ENCODE assay signal across 13 mouse cellular contexts in the genomic region with DNA sequence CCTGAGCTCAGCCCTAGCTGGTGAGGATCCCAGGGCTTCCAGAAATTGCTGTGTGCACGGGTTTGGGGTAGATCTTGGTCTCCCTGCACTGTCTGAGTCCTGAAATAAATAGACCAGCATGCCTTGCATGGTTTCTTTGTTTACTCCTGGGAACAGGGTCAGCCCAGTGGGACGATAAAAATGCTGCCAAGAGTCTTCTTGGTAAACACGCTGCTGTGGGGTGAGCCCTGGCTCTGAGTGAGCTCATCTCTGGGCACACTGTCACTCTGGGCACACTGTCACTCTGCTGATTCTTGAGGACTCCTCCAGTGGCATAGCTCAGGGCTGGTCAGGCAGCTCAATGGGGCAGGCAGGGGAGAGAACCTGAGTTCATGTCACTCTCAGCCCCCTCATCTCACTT. TPM values are rescaled to one million over a fixed set of nuclear protein-coding genes. Genes with fewer than 3 reads are reported as not detected.
DNase-seq lines count a peak whose midpoint lies in the region; ATAC-seq lines count a peak whose summit lies in the region.
"Had no signal": no experiment of that assay in that cellular context is flagged by ENCODE, and none has a peak within 500 bp of the region (broad histone marks: within the 10 kb centered on the region; RNA-seq: fewer than 3 reads in every experiment).

No protein-coding gene starts in this region.

- DNase-seq in midbrain, embryonic 10.5 days (ENCODE audit: low spot score) = no peak
- DNase-seq in cerebellum, adult 9-10 months = peak; percentile 45
- DNase-seq in skeletal muscle tissue, adult 2 months (ENCODE audit: low read depth, low spot score) = peak; percentile 52
- DNase-seq in thymus, postnatal 4 days = no peak
- DNase-seq: adrenal gland, postnatal 25 days; kidney, adult 11 months had no signal

- H3K27me3 ChIP-seq in hindbrain, embryonic 12.5 days = no peaks in the 10 kb centered on the region
- peaks cover 5% of the 10 kb centered on the region for H3K27me3 ChIP-seq in hindbrain, embryonic 13.5 days
- H3K27me3 ChIP-seq in midbrain, embryonic 15.5 days (replicated peaks) = no peaks in the 10 kb centered on the region
- no peaks in the 10 kb centered on the region for H3K27me3 ChIP-seq in midbrain, embryonic 10.5 days (ENCODE audit: low read depth, poor library complexity, severe bottlenecking)

- H3K9me3 ChIP-seq in hindbrain, embryonic 12.5 days (replicated peaks) = no peaks in the 10 kb centered on the region
- no peaks in the 10 kb centered on the region for H3K9me3 ChIP-seq in hindbrain, embryonic 13.5 days
- H3K9me3 ChIP-seq in midbrain, embryonic 15.5 days = no peaks in the 10 kb centered on the region
- no peaks in the 10 kb centered on the region for H3K9me3 ChIP-seq in midbrain, embryonic 10.5 days (replicated peaks)
- H3K9me3 ChIP-seq: heart, embryonic 15.5 days; limb, embryonic 12.5 days had no signal

- H3K4me1 ChIP-seq in hindbrain, embryonic 12.5 days = peaks cover 5% of the 10 kb centered on the region
- peaks cover 10% of the 10 kb centered on the region for H3K4me1 ChIP-seq in hindbrain, embryonic 13.5 days (replicated peaks)
- peaks cover 6% of the 10 kb centered on the region for H3K4me1 ChIP-seq in midbrain, embryonic 15.5 days
- H3K4me1 ChIP-seq in midbrain, embryonic 10.5 days = peaks cover 17% of the 10 kb centered on the region
- H3K4me1 ChIP-seq: limb, embryonic 12.5 days had no signal

- WGBS in hindbrain, embryonic 12.5 days = 48% methylated on average over 3 of the region's 3 CpGs
- WGBS in hindbrain, embryonic 13.5 days = 26% methylated on average over 3 of the region's 3 CpGs
- 35% methylated on average over 3 of the region's 3 CpGs for WGBS in midbrain, embryonic 15.5 days
- 63% methylated on average over 3 of the region's 3 CpGs for WGBS in midbrain, embryonic 10.5 days

- no peak overlapping the region for H3K4me3 ChIP-seq in hindbrain, embryonic 12.5 days
- no peak overlapping the region for H3K4me3 ChIP-seq in hindbrain, embryonic 13.5 days
- H3K4me3 ChIP-seq in midbrain, embryonic 15.5 days = no peak overlapping the region
- no peak overlapping the region for H3K4me3 ChIP-seq in midbrain, embryonic 10.5 days
- H3K4me3 ChIP-seq: erythroblast, embryonic 14.5 days; heart, embryonic 15.5 days; limb, embryonic 12.5 days had no signal

- H3K4me2 ChIP-seq in hindbrain, embryonic 12.5 days (replicated peaks) = no peak overlapping the region
- H3K4me2 ChIP-seq in hindbrain, embryonic 13.5 days = no peak overlapping the region
- H3K4me2 ChIP-seq in midbrain, embryonic 15.5 days = no peak overlapping the region
- H3K4me2 ChIP-seq: heart, embryonic 15.5 days; limb, embryonic 12.5 days had no signal

- H3K27ac ChIP-seq in hindbrain, embryonic 12.5 days = no peak overlapping the region
- H3K27ac ChIP-seq in hindbrain, embryonic 13.5 days = no peak overlapping the region
- H3K27ac ChIP-seq in midbrain, embryonic 15.5 days = no peak overlapping the region
- no peak overlapping the region for H3K27ac ChIP-seq in midbrain, embryonic 10.5 days (replicated peaks)
- H3K27ac ChIP-seq: heart, embryonic 15.5 days; limb, embryonic 12.5 days; stomach, postnatal 0 days had no signal

- ATAC-seq in hindbrain, embryonic 12.5 days (ENCODE audit: low FRiP score) = 0 out of 2 replicates have a peak, but pooled peaks have one; percentile 26
- no peak for ATAC-seq in hindbrain, embryonic 13.5 days (ENCODE audit: low FRiP score)
- 0 out of 2 replicates have a peak, but pooled peaks have one; percentile 31 for ATAC-seq in midbrain, embryonic 15.5 days (replicated peaks)

- H3K36me3 ChIP-seq in hindbrain, embryonic 12.5 days = no peaks in the 10 kb centered on the region
- no peaks in the 10 kb centered on the region for H3K36me3 ChIP-seq in hindbrain, embryonic 13.5 days
- no peaks in the 10 kb centered on the region for H3K36me3 ChIP-seq in midbrain, embryonic 15.5 days (replicated peaks)
- H3K36me3 ChIP-seq in midbrain, embryonic 10.5 days = no peaks in the 10 kb centered on the region
- H3K36me3 ChIP-seq: heart, embryonic 15.5 days; limb, embryonic 12.5 days had no signal

- H3K9ac ChIP-seq in hindbrain, embryonic 12.5 days = no peak overlapping the region
- H3K9ac ChIP-seq in hindbrain, embryonic 13.5 days = no peak overlapping the region
- no peak overlapping the region for H3K9ac ChIP-seq in midbrain, embryonic 15.5 days
- H3K9ac ChIP-seq: heart, embryonic 15.5 days; limb, embryonic 12.5 days had no signal

RNA-seq across cellular contexts. Expression of gene Afap1, which starts 36.9 kb away (rescaled TPM):
- polyA plus RNA-seq in hindbrain, embryonic 12.5 days (2016; fragmentation: Nextera tagmentation; extraction: Ambion mirVana) = 80.4 and 98.4 TPM in 2 replicates
- 82.8 and 86.5 TPM in 2 replicates for polyA plus RNA-seq in hindbrain, embryonic 13.5 days (2015; fragmentation: Nextera tagmentation; extraction: Ambion mirVana)
- 71.1 and 76.9 TPM in 2 replicates for polyA plus RNA-seq in midbrain, embryonic 15.5 days (2015; fragmentation: Nextera tagmentation; extraction: Ambion mirVana)
- polyA plus RNA-seq in midbrain, embryonic 10.5 days (2016; fragmentation: Nextera tagmentation; extraction: Ambion mirVana) = 21.6 and 34.3 TPM in 2 replicates

Comparison
In these comparisons a context has a peak if more than half of its experiments do, and no peak if none do; other contexts are left out.
1. DNase-seq: peak in cerebellum, adult 9-10 months (single experiment) and skeletal muscle tissue, adult 2 months (single experiment); none in midbrain, embryonic 10.5 days (single experiment) and thymus, postnatal 4 days (single experiment).